Mouse (Mus musculus): ENCODE results near the gene Top3a. TPM values are rescaled to one million over a fixed set of nuclear protein-coding genes. Genes with fewer than 3 reads are reported as not detected.

Top3a gene
- polyA plus RNA-seq, 1 experiment from 2014 or later, result 6.7 TPM

- H3K4me2 ChIP-seq, result peak overlapping the region; percentile 10; the same call in 1 of the 2 replicates
- no peaks in the 10 kb centered on the region for H3K9me3 ChIP-seq (replicated peaks)
- H3K4me1 ChIP-seq (replicated peaks), result peaks cover 46% of the 10 kb centered on the region
- DNase-seq (no peak), ATAC-seq (ENCODE audit: low read depth) (no peak)
- no peak overlapping the region for H3K27ac ChIP-seq
- WGBS (ENCODE audit: insufficient replicate concordance), result 76% methylated on average over 3 of the region's 3 CpGs
- no peaks in the 10 kb centered on the region for H3K27me3 ChIP-seq
- H3K9ac ChIP-seq, result 0 out of 2 replicates have a peak overlapping the region, but pooled peaks have one; percentile 87
- H3K36me3 ChIP-seq, result peaks cover 6% of the 10 kb centered on the region
- no peak overlapping the region for H3K4me3 ChIP-seq (replicated peaks)
Measured at GRCm38 (mm10) chr11:60774158-60774689, 2.9 kb downstream of the Top3a start.

DNA sequence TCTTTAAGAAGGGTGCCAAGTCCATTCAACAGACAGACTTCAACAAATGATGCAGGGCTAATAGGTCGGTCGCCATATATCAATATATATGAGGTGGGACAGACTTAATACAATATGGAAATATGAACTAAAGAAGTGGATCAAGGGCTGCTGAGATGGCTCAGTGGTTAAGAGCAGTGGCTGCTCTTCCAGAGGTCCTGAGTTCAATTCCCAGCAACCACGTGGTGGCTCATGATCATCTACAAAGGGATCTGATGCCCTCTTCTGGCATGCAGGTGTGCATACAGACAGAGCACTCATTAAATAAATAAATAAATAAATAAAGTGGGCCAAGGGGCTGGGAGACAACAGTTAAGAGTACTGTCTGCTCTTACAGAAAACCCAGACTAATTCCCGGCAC lies 5.0 kb downstream of the Top3a start:
- H3K4me3 ChIP-seq (replicated peaks), result no peak overlapping the region
- DNase-seq (no peak), ATAC-seq (ENCODE audit: low read depth) (no peak)
- H3K27ac ChIP-seq, result no peak overlapping the region
- H3K27me3 ChIP-seq, result no peaks in the 10 kb centered on the region
- no peaks in the 10 kb centered on the region for H3K36me3 ChIP-seq
- peaks cover 35% of the 10 kb centered on the region for H3K4me1 ChIP-seq (replicated peaks)
- no peak overlapping the region for H3K9ac ChIP-seq
- no peaks in the 10 kb centered on the region for H3K9me3 ChIP-seq (replicated peaks)
- H3K4me2 ChIP-seq, result no peak overlapping the region
- WGBS (ENCODE audit: insufficient replicate concordance), result 81% methylated on average over 4 of the region's 4 CpGs

DNA sequence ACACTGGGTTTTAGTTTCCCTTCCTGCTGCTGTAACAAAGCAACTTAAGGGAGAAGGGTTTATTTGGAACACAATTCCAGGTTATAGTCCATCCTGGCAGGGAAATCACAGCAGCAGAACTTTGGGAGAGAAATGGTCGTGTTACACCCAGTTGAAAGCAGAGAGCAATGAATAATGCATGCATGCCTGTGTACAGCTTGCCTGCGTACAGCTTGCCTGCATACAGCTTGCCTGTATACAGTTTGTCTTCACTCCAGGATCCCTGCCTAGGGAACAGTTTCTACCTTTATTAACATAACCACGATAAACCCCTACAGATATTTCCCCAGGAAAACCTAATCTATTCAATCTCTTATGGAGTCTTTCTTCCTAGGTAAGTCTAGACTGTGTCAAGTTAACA lies 6.4 kb downstream of the Top3a start:
- no peak overlapping the region for H3K4me3 ChIP-seq (replicated peaks)
- ATAC-seq (ENCODE audit: low read depth), result no peak
- WGBS (ENCODE audit: insufficient replicate concordance), result 67% methylated on average over 3 of the region's 3 CpGs

GRCm38 (mm10) chr11:60769322-60769721 lies 7.8 kb downstream of the Top3a start:
- H3K9ac ChIP-seq, result no peak overlapping the region
- 53% methylated on average over 2 of the region's 2 CpGs for WGBS (ENCODE audit: insufficient replicate concordance)
- no peaks in the 10 kb centered on the region for H3K9me3 ChIP-seq (replicated peaks)
- DNase-seq, result no peak
- no peak overlapping the region for H3K4me3 ChIP-seq (replicated peaks)
- H3K27ac ChIP-seq, result no peak overlapping the region
- ATAC-seq (ENCODE audit: low read depth), result no peak
- H3K4me2 ChIP-seq, result no peak overlapping the region
- H3K36me3 ChIP-seq, result peaks cover 9% of the 10 kb centered on the region
- peaks cover 21% of the 10 kb centered on the region for H3K4me1 ChIP-seq (replicated peaks)
- no peaks in the 10 kb centered on the region for H3K27me3 ChIP-seq

More for the DNA sequence above, 6.4 kb downstream of the Top3a start:
- H3K4me2 ChIP-seq, result no peak overlapping the region
- no peaks in the 10 kb centered on the region for H3K36me3 ChIP-seq
- DNase-seq, result no peak
- H3K27ac ChIP-seq, result no peak overlapping the region
- peaks cover 35% of the 10 kb centered on the region for H3K4me1 ChIP-seq (replicated peaks)
- H3K27me3 ChIP-seq, result no peaks in the 10 kb centered on the region
- no peak overlapping the region for H3K9ac ChIP-seq
- H3K9me3 ChIP-seq (replicated peaks), result no peaks in the 10 kb centered on the region

DNA sequence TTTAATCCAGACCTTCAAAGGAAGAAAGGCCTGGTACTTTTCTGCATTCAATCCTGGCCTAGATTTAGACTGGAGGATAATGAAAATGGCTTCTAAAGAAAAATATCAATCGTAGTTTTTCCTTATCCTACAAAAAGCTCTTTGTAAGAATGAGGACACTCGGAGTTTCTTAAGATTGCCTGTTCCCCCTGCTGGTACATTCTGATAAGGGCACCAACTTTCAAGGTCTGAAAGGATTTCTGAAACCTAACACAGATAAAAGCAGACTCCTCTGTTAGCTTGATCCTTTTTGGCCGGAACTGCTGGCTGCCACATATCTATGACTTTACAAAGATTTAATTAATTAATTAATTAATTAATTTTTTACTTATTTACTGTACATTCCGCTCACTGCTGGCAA lies 10.2 kb downstream of the Top3a start:
- ATAC-seq (ENCODE audit: low read depth) (no peak), DNase-seq (no peak)
- 31% methylated on average over 4 of the region's 4 CpGs for WGBS (ENCODE audit: insufficient replicate concordance)
- Histone ChIP-seq H3K4me2 (no peak overlapping the region), H3K4me3 (replicated peaks) (no peak overlapping the region), H3K4me1 (replicated peaks) (peaks cover 11% of the 10 kb centered on the region), H3K36me3 (peaks cover 16% of the 10 kb centered on the region), H3K27me3 (no peaks in the 10 kb centered on the region), H3K9ac (no peak overlapping the region), H3K9me3 (replicated peaks) (no peaks in the 10 kb centered on the region), H3K27ac (no peak overlapping the region)

- WGBS (ENCODE audit: insufficient replicate concordance), result 69% methylated on average over 3 of the region's 3 CpGs
- H3K4me3 ChIP-seq (replicated peaks), result no peak overlapping the region
Measured at GRCm38 (mm10) chr11:60761681-60762080, 15.5 kb downstream of the Top3a start.

GRCm38 (mm10) chr11:60755570-60755969 lies 21.6 kb downstream of the Top3a start:
- no peaks in the 10 kb centered on the region for H3K27me3 ChIP-seq
- no peak for DNase-seq
- no peak overlapping the region for H3K9ac ChIP-seq
- H3K4me1 ChIP-seq (replicated peaks), result no peaks in the 10 kb centered on the region
- 79% methylated on average over 7 of the region's 7 CpGs for WGBS (ENCODE audit: insufficient replicate concordance)
- H3K27ac ChIP-seq, result no peak overlapping the region
- H3K36me3 ChIP-seq, result peaks cover 86% of the 10 kb centered on the region
- H3K9me3 ChIP-seq (replicated peaks), result no peaks in the 10 kb centered on the region
- H3K4me2 ChIP-seq, result no peak overlapping the region
- no peak overlapping the region for H3K4me3 ChIP-seq (replicated peaks)
- ATAC-seq (ENCODE audit: low read depth), result no peak

More at GRCm38 (mm10) chr11:60761681-60762080, 15.5 kb downstream of the Top3a start:
- Histone ChIP-seq H3K9ac (no peak overlapping the region), H3K36me3 (peaks cover 59% of the 10 kb centered on the region), H3K4me1 (replicated peaks) (peaks cover 1% of the 10 kb centered on the region), H3K9me3 (replicated peaks) (no peaks in the 10 kb centered on the region), H3K27ac (no peak overlapping the region), H3K27me3 (no peaks in the 10 kb centered on the region), H3K4me2 (no peak overlapping the region)
- DNase-seq (no peak), ATAC-seq (ENCODE audit: low read depth) (no peak)

GRCm38 (mm10) chr11:60740321-60740720 lies 36.8 kb downstream of the Top3a start:
- H3K4me1 ChIP-seq (replicated peaks), result peaks cover 15% of the 10 kb centered on the region
- no peaks in the 10 kb centered on the region for H3K9me3 ChIP-seq (replicated peaks)
- no peaks in the 10 kb centered on the region for H3K27me3 ChIP-seq
- ATAC-seq (ENCODE audit: low read depth) (no peak), DNase-seq (no peak)
- no peak overlapping the region for H3K4me3 ChIP-seq (replicated peaks)
- no peak overlapping the region for H3K4me2 ChIP-seq
- no peak overlapping the region for H3K9ac ChIP-seq
- H3K36me3 ChIP-seq, result peaks cover 66% of the 10 kb centered on the region
- WGBS (ENCODE audit: insufficient replicate concordance), result 70% methylated on average over 3 of the region's 3 CpGs
- no peak overlapping the region for H3K27ac ChIP-seq

DNA sequence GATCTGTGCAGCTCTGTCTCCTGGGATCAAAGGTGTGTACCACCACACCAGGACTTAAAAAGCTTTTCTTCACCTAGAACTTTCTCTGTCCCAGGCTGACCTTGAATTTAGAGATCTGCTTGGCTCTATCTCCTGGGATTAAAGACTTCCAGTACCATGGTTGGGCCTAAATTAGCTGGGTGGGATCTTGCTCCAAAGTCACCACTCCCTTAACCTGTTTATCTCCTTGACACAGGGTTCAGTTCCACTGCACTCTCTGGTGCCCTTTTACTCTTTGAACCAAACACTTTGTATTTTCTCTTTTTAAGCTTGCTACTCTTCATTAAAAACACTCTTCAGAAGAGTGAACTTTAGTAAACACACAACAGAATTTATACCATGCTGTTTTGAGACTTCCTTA lies 39.7 kb downstream of the Top3a start:
- Histone ChIP-seq H3K27me3 (no peaks in the 10 kb centered on the region), H3K4me3 (replicated peaks) (no peak overlapping the region), H3K4me2 (0 out of 2 replicates have a peak overlapping the region, but pooled peaks have one; percentile 2), H3K9me3 (replicated peaks) (no peaks in the 10 kb centered on the region), H3K4me1 (replicated peaks) (peaks cover 20% of the 10 kb centered on the region), H3K9ac (0 out of 2 replicates have a peak overlapping the region, but pooled peaks have one; percentile 3), H3K27ac (peak overlapping the region; percentile 18; the same call in 1 of the 2 replicates), H3K36me3 (peaks cover 44% of the 10 kb centered on the region)
- no peak for ATAC-seq (ENCODE audit: low read depth)
- DNase-seq, result no peak

DNA sequence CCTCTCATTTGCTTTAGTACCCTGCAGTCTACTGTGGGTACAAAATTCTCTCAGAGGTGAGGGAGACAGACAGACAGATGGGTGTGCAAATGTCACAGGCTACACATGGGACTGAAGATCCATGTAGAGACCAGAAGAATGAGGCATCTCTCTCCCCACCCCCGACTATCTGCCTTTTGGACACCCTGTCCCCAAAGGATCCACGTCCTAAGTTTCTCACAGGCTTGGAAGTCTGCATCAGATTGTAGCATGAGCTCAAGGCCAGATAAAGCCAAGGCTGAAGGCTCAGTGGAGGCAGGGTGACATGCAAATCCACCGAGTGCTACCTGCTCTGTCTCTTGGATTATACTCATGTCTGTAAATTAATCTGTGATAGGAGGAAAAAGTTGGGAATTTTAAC lies 40.7 kb downstream of the Top3a start:
- H3K4me1 ChIP-seq (replicated peaks), result peaks cover 20% of the 10 kb centered on the region
- DNase-seq (no peak), ATAC-seq (ENCODE audit: low read depth) (no peak)
- no peak overlapping the region for H3K9ac ChIP-seq
- no peak overlapping the region for H3K4me3 ChIP-seq (replicated peaks)
- H3K4me2 ChIP-seq, result no peak overlapping the region
- H3K9me3 ChIP-seq (replicated peaks), result no peaks in the 10 kb centered on the region
- 0 out of 2 replicates have a peak overlapping the region, but pooled peaks have one; percentile 40 for H3K27ac ChIP-seq
- peaks cover 37% of the 10 kb centered on the region for H3K36me3 ChIP-seq
- WGBS (ENCODE audit: insufficient replicate concordance), result 64% methylated on average over 3 of the region's 3 CpGs
- H3K27me3 ChIP-seq, result no peaks in the 10 kb centered on the region

- peaks cover 33% of the 10 kb centered on the region for H3K36me3 ChIP-seq
- ATAC-seq (ENCODE audit: low read depth) (no peak), DNase-seq (no peak)
- no peak overlapping the region for H3K9ac ChIP-seq
- no peak overlapping the region for H3K4me3 ChIP-seq (replicated peaks)
- no peaks in the 10 kb centered on the region for H3K9me3 ChIP-seq (replicated peaks)
- 74% methylated on average over 5 of the region's 5 CpGs for WGBS (ENCODE audit: insufficient replicate concordance)
- no peaks in the 10 kb centered on the region for H3K27me3 ChIP-seq
- H3K4me1 ChIP-seq (replicated peaks), result peaks cover 20% of the 10 kb centered on the region
- H3K27ac ChIP-seq, result no peak overlapping the region
- no peak overlapping the region for H3K4me2 ChIP-seq
Measured at GRCm38 (mm10) chr11:60735191-60735590, 42.0 kb downstream of the Top3a start.

GRCm38 (mm10) chr11:60734206-60734605 lies 43.0 kb downstream of the Top3a start:
- WGBS (ENCODE audit: insufficient replicate concordance), result 66% methylated on average over 2 of the region's 2 CpGs
- Histone ChIP-seq H3K9ac (no peak overlapping the region), H3K36me3 (peaks cover 23% of the 10 kb centered on the region), H3K27me3 (no peaks in the 10 kb centered on the region), H3K4me1 (replicated peaks) (peaks cover 26% of the 10 kb centered on the region), H3K4me2 (no peak overlapping the region), H3K9me3 (replicated peaks) (no peaks in the 10 kb centered on the region), H3K27ac (no peak overlapping the region), H3K4me3 (replicated peaks) (no peak overlapping the region)
- DNase-seq (no peak), ATAC-seq (ENCODE audit: low read depth) (no peak)
